Mouse (Mus musculus): ENCODE results near the gene Rab1b. TPM values are rescaled to one million over a fixed set of nuclear protein-coding genes. Genes with fewer than 3 reads are reported as not detected.

Rab1b gene
- polyA plus RNA-seq, 2 experiments: 192 to 249 TPM

DNA sequence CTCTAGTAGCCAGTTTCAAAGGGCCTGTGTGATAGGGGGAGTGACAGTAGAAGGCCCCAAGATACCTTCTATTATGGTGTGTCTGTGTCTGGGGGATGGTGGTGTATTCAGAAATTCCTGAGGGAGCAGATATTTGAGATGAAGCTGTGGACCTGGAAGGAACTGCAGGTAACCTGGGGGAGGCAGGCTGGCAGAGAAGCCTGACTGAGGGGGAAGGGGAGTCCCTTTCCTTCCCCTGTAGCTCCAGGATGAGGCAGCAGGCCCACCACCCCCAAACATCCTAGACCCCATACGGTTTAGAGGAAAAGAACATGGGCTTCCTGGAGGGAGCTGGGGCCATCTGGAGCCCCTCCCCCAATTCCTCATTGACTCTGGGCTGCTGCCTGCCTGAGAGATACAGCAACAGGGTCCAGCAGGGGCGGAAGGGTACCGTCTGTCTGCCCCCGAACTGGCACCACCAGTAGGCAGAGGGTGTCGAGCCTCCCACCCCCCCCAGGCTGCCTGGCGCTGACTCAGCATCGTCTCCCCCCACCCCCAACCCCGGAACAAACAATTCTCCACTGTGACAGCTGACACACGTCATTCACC, 10.9 kb downstream of the Rab1b start:
- TF ChIP-seq POLR2A (IDR thresholded peaks at IDR 0.05; ENCODE audit: borderline replicate concordance, extremely low read depth, insufficient read depth, insufficient read length): no peak
- Histone ChIP-seq H3K36me3 (ENCODE audit: control insufficient read depth, insufficient read depth, low read length) (peaks cover 44% of the 10 kb centered on the region), H3K27me3 (ENCODE audit: control insufficient read depth, insufficient read depth, low read length) (no peaks in the 10 kb centered on the region), H3K9me3 (ENCODE audit: control insufficient read depth, low read length) (no peaks in the 10 kb centered on the region), H3K4me3 (replicated peaks; ENCODE audit: low read length) (no peak overlapping the region), H3K4me2 (replicated peaks; ENCODE audit: low read depth, low read length, severe bottlenecking) (peak overlapping the region; percentile 99; the same call in 1 of the 2 replicates), H3K4me1 (ENCODE audit: control insufficient read depth, insufficient read depth, low read length) (peaks cover 38% of the 10 kb centered on the region), H3K9ac (ENCODE audit: low read depth, low read length, severe bottlenecking) (peak overlapping the region; percentile 34), H3K27ac (replicated peaks; ENCODE audit: low read depth, low read length) (no peak overlapping the region)
- ATAC-seq (ENCODE audit: low FRiP score, low read depth) (no peak), DNase-seq (ENCODE audit: low spot score) (no peak)
- WGBS: 7% methylated on average over 9 of the region's 9 CpGs

DNA sequence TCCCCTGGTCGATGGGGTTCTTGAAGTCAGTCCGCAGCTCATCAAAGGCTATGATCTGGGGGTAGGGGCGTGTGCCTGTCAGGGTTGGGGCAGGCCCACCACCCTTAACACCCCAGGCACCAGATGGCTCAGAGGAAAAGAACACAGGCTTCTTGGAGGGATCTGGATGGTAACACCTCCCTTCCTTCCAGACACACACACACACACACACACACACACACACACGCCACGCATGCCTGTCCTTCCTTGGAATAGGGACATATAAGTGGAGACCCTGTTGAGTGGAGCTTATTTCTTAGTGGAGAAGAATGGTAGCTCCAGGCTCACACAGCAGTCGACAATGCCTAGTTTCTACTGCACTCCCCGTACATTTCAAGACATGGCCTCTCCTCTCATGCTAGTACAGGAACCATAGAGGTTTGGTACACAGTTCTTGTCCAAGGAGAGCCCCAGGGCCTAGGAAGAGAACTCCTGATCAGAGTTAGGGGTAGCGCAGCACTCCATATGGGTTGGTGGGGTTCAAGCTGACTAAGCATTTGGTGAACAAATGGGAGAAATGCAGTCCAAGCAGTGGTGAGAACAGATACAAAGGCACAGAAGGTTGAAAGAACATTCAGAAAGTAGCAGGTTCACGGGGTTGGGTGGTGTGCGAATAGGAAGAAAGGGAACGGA, 12.0 kb downstream of the Rab1b start:
- peaks cover 38% of the 10 kb centered on the region for H3K4me1 ChIP-seq (ENCODE audit: control insufficient read depth, insufficient read depth, low read length)
- H3K36me3 ChIP-seq (ENCODE audit: control insufficient read depth, insufficient read depth, low read length): peaks cover 44% of the 10 kb centered on the region
- 0 out of 2 replicates have a peak overlapping the region, but pooled peaks have one; percentile 26 for H3K27ac ChIP-seq (replicated peaks; ENCODE audit: low read depth, low read length)
- H3K9ac ChIP-seq (ENCODE audit: low read depth, low read length, severe bottlenecking): no peak overlapping the region
- WGBS: 45% methylated on average over 11 of the region's 11 CpGs
- H3K4me3 ChIP-seq (replicated peaks; ENCODE audit: low read length): no peak overlapping the region; the same call in 1 of the 2 replicates
- peak overlapping the region; percentile 35 for H3K4me2 ChIP-seq (replicated peaks; ENCODE audit: low read depth, low read length, severe bottlenecking)
- DNase-seq (ENCODE audit: low spot score): no peak
- no peaks in the 10 kb centered on the region for H3K27me3 ChIP-seq (ENCODE audit: control insufficient read depth, insufficient read depth, low read length)
- H3K9me3 ChIP-seq (ENCODE audit: control insufficient read depth, low read length): no peaks in the 10 kb centered on the region
- ATAC-seq (ENCODE audit: low FRiP score, low read depth): no peak; the same call in 1 of the 2 replicates
- no peak for TF ChIP-seq POLR2A (IDR thresholded peaks at IDR 0.05; ENCODE audit: borderline replicate concordance, extremely low read depth, insufficient read depth, insufficient read length)

DNA sequence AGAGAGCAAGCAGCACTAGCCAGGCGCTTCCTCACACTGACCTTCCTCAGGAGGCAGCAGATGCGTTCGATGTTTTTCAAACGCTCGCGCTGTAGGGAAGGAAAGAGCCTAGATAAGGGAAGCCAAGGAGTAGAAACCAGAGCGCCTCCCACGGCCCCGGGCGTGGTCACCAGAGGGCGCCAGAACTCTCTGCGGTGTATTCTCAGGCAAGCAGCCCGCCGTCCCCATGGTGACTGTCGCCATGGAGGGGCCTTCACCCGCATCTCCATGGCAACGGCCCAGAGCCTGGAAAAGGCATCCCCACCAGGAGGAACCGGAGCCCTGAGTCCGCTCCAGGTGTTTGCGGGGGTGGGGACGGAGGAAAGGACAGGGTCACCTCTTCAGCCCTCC, 12.6 kb downstream of the Rab1b start:
- TF ChIP-seq POLR2A (IDR thresholded peaks at IDR 0.05; ENCODE audit: borderline replicate concordance, extremely low read depth, insufficient read depth, insufficient read length): no peak
- Histone ChIP-seq H3K4me2 (replicated peaks; ENCODE audit: low read depth, low read length, severe bottlenecking) (peak overlapping the region; percentile 35), H3K27ac (replicated peaks; ENCODE audit: low read depth, low read length) (no peak overlapping the region), H3K4me3 (replicated peaks; ENCODE audit: low read length) (no peak overlapping the region; the same call in 1 of the 2 replicates), H3K9ac (ENCODE audit: low read depth, low read length, severe bottlenecking) (no peak overlapping the region), H3K36me3 (ENCODE audit: control insufficient read depth, insufficient read depth, low read length) (peaks cover 43% of the 10 kb centered on the region), H3K27me3 (ENCODE audit: control insufficient read depth, insufficient read depth, low read length) (no peaks in the 10 kb centered on the region), H3K9me3 (ENCODE audit: control insufficient read depth, low read length) (no peaks in the 10 kb centered on the region), H3K4me1 (ENCODE audit: control insufficient read depth, insufficient read depth, low read length) (peaks cover 41% of the 10 kb centered on the region)
- peak; percentile 87 for DNase-seq (ENCODE audit: low spot score)
- peak; percentile 56 for ATAC-seq (ENCODE audit: low FRiP score, low read depth)
- under 1% methylated on average over 21 of the region's 21 CpGs for WGBS

DNA sequence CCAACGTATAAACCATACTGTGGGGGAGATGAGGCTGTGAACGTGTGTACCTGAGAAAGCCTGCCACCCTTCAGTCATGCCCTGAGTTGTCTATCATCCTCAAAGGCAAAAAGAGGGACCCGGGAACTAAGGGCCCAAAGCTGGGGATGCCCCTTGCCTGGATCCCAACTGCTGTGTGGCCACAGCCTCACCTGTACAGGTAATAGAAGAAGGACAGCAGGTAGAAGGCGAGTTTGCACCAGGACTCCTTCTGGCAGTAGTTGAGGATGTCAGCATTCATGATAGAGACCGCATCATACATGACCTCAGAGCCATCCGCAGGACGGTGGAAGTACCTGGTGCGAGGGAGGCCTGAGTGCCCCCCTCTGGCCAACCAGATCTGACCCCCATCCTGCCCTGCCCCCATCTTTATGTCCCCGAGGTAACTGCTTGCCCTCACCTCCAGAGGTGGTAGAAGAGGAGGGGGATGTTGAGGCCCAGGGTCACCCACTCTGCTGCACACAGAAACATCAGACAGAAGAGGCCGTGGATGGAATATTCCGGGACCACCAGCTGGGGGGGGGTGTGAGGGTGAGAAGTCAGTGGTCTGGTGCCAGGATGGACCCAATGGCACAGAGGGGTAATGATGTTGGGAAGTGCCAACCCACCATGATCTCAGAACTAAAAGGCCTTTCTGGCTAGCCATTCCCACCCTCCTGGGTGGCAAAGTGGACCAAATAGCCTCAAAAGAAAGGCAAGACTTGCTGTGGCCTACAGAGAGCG, 13.2 kb downstream of the Rab1b start:
- Histone ChIP-seq H3K4me2 (replicated peaks; ENCODE audit: low read depth, low read length, severe bottlenecking) (no peak overlapping the region), H3K4me1 (ENCODE audit: control insufficient read depth, insufficient read depth, low read length) (peaks cover 44% of the 10 kb centered on the region), H3K9ac (ENCODE audit: low read depth, low read length, severe bottlenecking) (no peak overlapping the region), H3K27ac (replicated peaks; ENCODE audit: low read depth, low read length) (no peak overlapping the region), H3K27me3 (ENCODE audit: control insufficient read depth, insufficient read depth, low read length) (no peaks in the 10 kb centered on the region), H3K4me3 (replicated peaks; ENCODE audit: low read length) (no peak overlapping the region), H3K9me3 (ENCODE audit: control insufficient read depth, low read length) (no peaks in the 10 kb centered on the region), H3K36me3 (ENCODE audit: control insufficient read depth, insufficient read depth, low read length) (peaks cover 44% of the 10 kb centered on the region)
- DNase-seq (ENCODE audit: low spot score): no peak
- WGBS: 72% methylated on average over 12 of the region's 12 CpGs
- no peak for TF ChIP-seq POLR2A (IDR thresholded peaks at IDR 0.05; ENCODE audit: borderline replicate concordance, extremely low read depth, insufficient read depth, insufficient read length)
- ATAC-seq (ENCODE audit: low FRiP score, low read depth): no peak

DNA sequence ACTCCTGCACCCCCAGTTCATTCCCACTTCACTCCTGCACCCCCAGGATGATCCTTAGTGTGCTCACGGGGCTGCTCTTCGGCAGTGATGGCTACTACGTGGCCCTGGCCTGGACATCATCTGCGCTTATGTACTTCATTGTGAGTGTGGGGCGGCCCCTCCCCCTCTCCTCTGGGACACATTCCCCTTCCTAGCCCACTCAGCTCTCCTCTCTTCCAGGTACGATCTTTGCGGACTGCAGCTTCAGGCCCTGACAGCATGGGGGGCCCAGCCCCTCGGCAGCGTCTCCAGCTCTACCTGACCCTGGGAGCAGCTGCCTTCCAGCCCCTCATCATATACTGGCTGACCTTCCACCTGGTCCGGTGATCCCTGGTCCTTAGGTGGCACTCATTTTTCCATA, 14.8 kb downstream of the Rab1b start:
- ATAC-seq (ENCODE audit: low FRiP score, low read depth): no peak
- Histone ChIP-seq H3K4me2 (replicated peaks; ENCODE audit: low read depth, low read length, severe bottlenecking) (no peak overlapping the region), H3K27me3 (ENCODE audit: control insufficient read depth, insufficient read depth, low read length) (no peaks in the 10 kb centered on the region), H3K4me3 (replicated peaks; ENCODE audit: low read length) (no peak overlapping the region), H3K9me3 (ENCODE audit: control insufficient read depth, low read length) (no peaks in the 10 kb centered on the region), H3K4me1 (ENCODE audit: control insufficient read depth, insufficient read depth, low read length) (peaks cover 43% of the 10 kb centered on the region), H3K36me3 (ENCODE audit: control insufficient read depth, insufficient read depth, low read length) (peaks cover 44% of the 10 kb centered on the region), H3K27ac (replicated peaks; ENCODE audit: low read depth, low read length) (no peak overlapping the region), H3K9ac (ENCODE audit: low read depth, low read length, severe bottlenecking) (no peak overlapping the region)
- DNase-seq (ENCODE audit: low spot score): no peak
- 84% methylated on average over 10 of the region's 10 CpGs for whole genome bisulfite sequencing
- no peak for TF ChIP-seq POLR2A (IDR thresholded peaks at IDR 0.05; ENCODE audit: borderline replicate concordance, extremely low read depth, insufficient read depth, insufficient read length)
